Mouse (Mus musculus): ENCODE data around the gene Hspb1. TPM values are rescaled to one million over a fixed set of nuclear protein-coding genes. Genes with fewer than 3 reads are reported as not detected.

The Hspb1 gene
- polyA plus RNA-seq, 1 experiment from 2014 or later: 27.3 TPM

Other genes starting within 250 kb of the Hspb1 start
- gene Por, start 217.9 kb upstream of the Hspb1 start, polyA plus RNA-seq (2014; fragmentation: Nextera tagmentation; extraction: Ambion mirVana): 62.7 and 63.5 TPM in 2 replicates
- gene Tmem120a, start 143.5 kb upstream of the Hspb1 start, polyA plus RNA-seq (2014; fragmentation: Nextera tagmentation; extraction: Ambion mirVana): 47.1 and 57.3 TPM in 2 replicates
- gene Styxl1, start 109.5 kb upstream of the Hspb1 start, polyA plus RNA-seq (2014; fragmentation: Nextera tagmentation; extraction: Ambion mirVana): 0.31 TPM in 1 of 2 replicates, not detected in the other
- gene Mdh2, start 109.4 kb upstream of the Hspb1 start, polyA plus RNA-seq (2014; fragmentation: Nextera tagmentation; extraction: Ambion mirVana): 567 and 573 TPM in 2 replicates
- gene Srrm3, start 81.0 kb upstream of the Hspb1 start, polyA plus RNA-seq (2014; fragmentation: Nextera tagmentation; extraction: Ambion mirVana): 3.2 and 3.3 TPM in 2 replicates
- 132 and 133 TPM in 2 replicates for gene Ywhag, start 46.7 kb downstream of the Hspb1 start, polyA plus RNA-seq (2014; fragmentation: Nextera tagmentation; extraction: Ambion mirVana)
- gene Ssc4d, start 86.6 kb downstream of the Hspb1 start, polyA plus RNA-seq (2014; fragmentation: Nextera tagmentation; extraction: Ambion mirVana): 3.0 TPM in 2 replicates
- gene Zp3, start 92.2 kb downstream of the Hspb1 start, polyA plus RNA-seq (2014; fragmentation: Nextera tagmentation; extraction: Ambion mirVana): 0.21 TPM in 1 of 2 replicates, not detected in the other
- gene Dtx2, start 106.9 kb downstream of the Hspb1 start, polyA plus RNA-seq (2014; fragmentation: Nextera tagmentation; extraction: Ambion mirVana): 22.6 and 29.2 TPM in 2 replicates
- gene Upk3b, start 150.6 kb downstream of the Hspb1 start, polyA plus RNA-seq (2014; fragmentation: Nextera tagmentation; extraction: Ambion mirVana): 0.65 and 0.85 TPM in 2 replicates
- 6.2 and 6.4 TPM in 2 replicates for gene Upk3bl, start 166.6 kb downstream of the Hspb1 start, polyA plus RNA-seq (2014; fragmentation: Nextera tagmentation; extraction: Ambion mirVana)
- gene Rasa4, start 196.0 kb downstream of the Hspb1 start, polyA plus RNA-seq (2014; fragmentation: Nextera tagmentation; extraction: Ambion mirVana): 3.8 and 5.5 TPM in 2 replicates
- gene Polr2j, start 228.7 kb downstream of the Hspb1 start, polyA plus RNA-seq (2014; fragmentation: Nextera tagmentation; extraction: Ambion mirVana): 266 and 267 TPM in 2 replicates
- 42.1 and 45.1 TPM in 2 replicates for gene Lrwd1, start 248.2 kb downstream of the Hspb1 start, polyA plus RNA-seq (2014; fragmentation: Nextera tagmentation; extraction: Ambion mirVana)
- 17.2 and 17.7 TPM in 2 replicates for gene Alkbh4, start 248.2 kb downstream of the Hspb1 start, polyA plus RNA-seq (2014; fragmentation: Nextera tagmentation; extraction: Ambion mirVana)

All from embryonic facial prominence, embryonic 11.5 days (tissue).